In the genomic region with DNA sequence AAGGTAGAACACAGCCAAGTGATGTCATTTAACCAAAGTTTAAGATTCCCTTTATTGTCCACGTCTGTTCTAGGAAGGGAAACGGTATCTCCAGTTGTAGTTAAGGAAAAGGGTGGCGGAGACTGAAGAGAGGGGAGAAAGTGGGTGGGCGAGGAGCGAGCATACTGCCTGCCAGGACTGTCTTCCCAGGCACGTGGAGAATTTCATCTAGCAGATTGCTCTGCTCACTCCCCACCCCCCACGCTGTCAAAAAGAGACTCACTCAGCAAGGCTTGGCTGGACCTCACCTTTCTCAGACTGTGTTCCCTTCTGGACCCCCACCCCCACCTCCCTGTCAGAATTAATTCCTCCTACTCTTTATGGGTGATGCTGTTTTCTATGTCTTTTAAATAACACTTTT, we compare ENCODE assay signal across 7 mouse cellular contexts. TPM values are rescaled to one million over a fixed set of nuclear protein-coding genes. Genes with fewer than 3 reads are reported as not detected.
DNase-seq lines count a peak whose midpoint lies in the region; ATAC-seq and TF ChIP-seq lines count a peak whose summit lies in the region.

No protein-coding gene starts in this region.

- H3K9ac ChIP-seq in lung, embryonic 14.5 days: no peak overlapping the region
- peak overlapping the region; percentile 8; the same call in 1 of the 2 replicates for H3K9ac ChIP-seq in forebrain, embryonic 14.5 days (ENCODE audit: low read length)
- H3K9ac ChIP-seq in limb, embryonic 11.5 days (ENCODE audit: low read length): no peak overlapping the region; the same call in 1 of the 2 replicates

- no peaks in the 10 kb centered on the region for H3K9me3 ChIP-seq in lung, embryonic 14.5 days (ENCODE audit: low read depth, low read length)
- no peaks in the 10 kb centered on the region for H3K9me3 ChIP-seq in forebrain, embryonic 14.5 days (replicated peaks; ENCODE audit: control insufficient read depth, low read length)
- H3K9me3 ChIP-seq in limb, embryonic 11.5 days (ENCODE audit: control insufficient read depth, low read length): no peaks in the 10 kb centered on the region

- 10% methylated on average over 7 of the region's 7 CpGs for WGBS in lung, embryonic 14.5 days
- 22% methylated on average over 7 of the region's 7 CpGs for WGBS in lung, adult 2 months
- WGBS in forebrain, embryonic 14.5 days: 28% methylated on average over 7 of the region's 7 CpGs
- 17% methylated on average over 7 of the region's 7 CpGs for WGBS in limb, embryonic 11.5 days

- DNase-seq in lung, embryonic 14.5 days: peak; percentile 79
- DNase-seq in lung, adult 2 months: no peak
- peak; percentile 40 for DNase-seq in brain, embryonic 14.5 days (ENCODE audit: low read depth)
- DNase-seq in forebrain, embryonic 14.5 days (ENCODE audit: low spot score): peak; percentile 49
- DNase-seq in limb, embryonic 11.5 days (ENCODE audit: low spot score): peak; percentile 36
- DNase-seq in right cerebral cortex, postnatal 36 days (ENCODE audit: low spot score in 2 of 2): peak; percentile 54 to 68

- TF ChIP-seq POLR2A in lung, adult 2 months (IDR thresholded peaks at IDR 0.05; ENCODE audit: borderline replicate concordance, extremely low read depth, low read depth, low read length): no peak
- no peak for TF ChIP-seq POLR2A in brain, embryonic 14.5 days (IDR thresholded peaks at IDR 0.05; ENCODE audit: borderline replicate concordance, extremely low read depth, insufficient read depth, insufficient read length, poor library complexity, severe bottlenecking)

- no peak overlapping the region for H3K4me3 ChIP-seq in lung, embryonic 14.5 days (ENCODE audit: low read depth, low read length)
- no peak overlapping the region for H3K4me3 ChIP-seq in lung, adult 2 months (replicated peaks; ENCODE audit: extremely low read depth, low read depth, low read length)
- H3K4me3 ChIP-seq in forebrain, embryonic 14.5 days (ENCODE audit: low read depth, low read length): no peak overlapping the region; the same call in 1 of the 2 replicates
- no peak overlapping the region for H3K4me3 ChIP-seq in limb, embryonic 11.5 days (ENCODE audit: low read depth, low read length)

- H3K36me3 ChIP-seq in lung, embryonic 14.5 days (ENCODE audit: insufficient read depth): peaks cover 9% of the 10 kb centered on the region; the same call in 1 of the 2 replicates
- no peaks in the 10 kb centered on the region for H3K36me3 ChIP-seq in forebrain, embryonic 14.5 days (ENCODE audit: control insufficient read depth, insufficient read depth, low read length)
- no peaks in the 10 kb centered on the region for H3K36me3 ChIP-seq in limb, embryonic 11.5 days (ENCODE audit: control insufficient read depth, insufficient read depth, low read length)

- H3K27ac ChIP-seq in lung, embryonic 14.5 days (ENCODE audit: low read depth): peak overlapping the region; percentile 98
- H3K27ac ChIP-seq in forebrain, embryonic 14.5 days (ENCODE audit: low read depth, low read length): no peak overlapping the region
- H3K27ac ChIP-seq in limb, embryonic 11.5 days (replicated peaks; ENCODE audit: low read depth, low read length): peak overlapping the region; percentile 99

- H3K27me3 ChIP-seq in lung, embryonic 14.5 days (ENCODE audit: insufficient read depth, low read length): no peaks in the 10 kb centered on the region
- peaks cover 38% of the 10 kb centered on the region for H3K27me3 ChIP-seq in forebrain, embryonic 14.5 days (replicated peaks; ENCODE audit: control insufficient read depth, insufficient read depth, low read length)
- H3K27me3 ChIP-seq in limb, embryonic 11.5 days (ENCODE audit: control insufficient read depth, insufficient read depth, low read length): no peaks in the 10 kb centered on the region

- H3K4me2 ChIP-seq in lung, embryonic 14.5 days: peak overlapping the region; percentile 88
- peak overlapping the region; percentile 93; the same call in 1 of the 2 replicates for H3K4me2 ChIP-seq in forebrain, embryonic 14.5 days (ENCODE audit: low read length)
- H3K4me2 ChIP-seq in limb, embryonic 11.5 days (ENCODE audit: low read depth, severe bottlenecking): peak overlapping the region; percentile 83; the same call in 1 of the 2 replicates

- H3K4me1 ChIP-seq in lung, embryonic 14.5 days (ENCODE audit: insufficient read depth): peaks cover 15% of the 10 kb centered on the region
- H3K4me1 ChIP-seq in lung, adult 2 months (ENCODE audit: control insufficient read depth, insufficient read depth, low read length): peaks cover 17% of the 10 kb centered on the region
- peaks cover 18% of the 10 kb centered on the region for H3K4me1 ChIP-seq in forebrain, embryonic 14.5 days (ENCODE audit: control insufficient read depth, insufficient read depth, low read length)
- H3K4me1 ChIP-seq in limb, embryonic 11.5 days (ENCODE audit: control insufficient read depth, insufficient read depth, low read length): peaks cover 16% of the 10 kb centered on the region

- TF ChIP-seq CTCF in lung, embryonic 14.5 days (IDR thresholded peaks at IDR 0.05; ENCODE audit: low read depth): no peak
- no peak for TF ChIP-seq CTCF in lung, adult 2 months (IDR thresholded peaks at IDR 0.05; ENCODE audit: insufficient read depth, low read length)
- TF ChIP-seq CTCF in brain, embryonic 14.5 days (IDR thresholded peaks at IDR 0.05; ENCODE audit: borderline replicate concordance, extremely low read depth, insufficient read depth, insufficient read length): no peak

- ATAC-seq in lung, embryonic 14.5 days (ENCODE audit: insufficient read depth): no peak
- no peak for ATAC-seq in forebrain, embryonic 14.5 days
- no peak for ATAC-seq in limb, embryonic 11.5 days (ENCODE audit: insufficient number of reproducible peaks, low FRiP score, low TSS enrichment, low read depth)
- no peak for ATAC-seq in activated CD4-positive, CD25-positive, alpha-beta regulatory T cell, adult 4 months

RNA-seq across cellular contexts. Expression of gene Nab2, which starts 0.8 kb away (rescaled TPM):
- polyA plus RNA-seq in lung, embryonic 14.5 days (2014; fragmentation: Nextera tagmentation; extraction: Ambion mirVana): 11.6 and 13.5 TPM in 2 replicates
- 32.8 and 35.1 TPM in 2 replicates for polyA plus RNA-seq in lung, adult 2 months (2012; rRNA removed)
- 7.4 and 8.0 TPM in 2 replicates for polyA plus RNA-seq in brain, embryonic 14.5 days (2012; rRNA removed)
- polyA plus RNA-seq in forebrain, embryonic 14.5 days (2014; fragmentation: Nextera tagmentation; extraction: Ambion mirVana): 1.8 and 1.9 TPM in 2 replicates
- 12.7 and 13.1 TPM in 2 replicates for polyA plus RNA-seq in limb, embryonic 11.5 days (2014; fragmentation: Nextera tagmentation; extraction: Ambion mirVana)
- 10 to 100 TPM in 1 of 2 experiments, 1 to 10 TPM in 1; 7.4 to 10.2 TPM for polyA plus RNA-seq in activated CD4-positive, CD25-positive, alpha-beta regulatory T cell, adult 4 months (2017; shearing (Covaris generic))

RNA-seq across cellular contexts. Expression of gene Nemp1, which starts 2.5 kb away (rescaled TPM):
- polyA plus RNA-seq in lung, embryonic 14.5 days (2014; fragmentation: Nextera tagmentation; extraction: Ambion mirVana): 11.2 and 13.2 TPM in 2 replicates
- 2.7 and 3.6 TPM in 2 replicates for polyA plus RNA-seq in lung, adult 2 months (2012; rRNA removed)
- polyA plus RNA-seq in brain, embryonic 14.5 days (2012; rRNA removed): 6.4 and 10.7 TPM in 2 replicates
- 5.8 TPM in 2 replicates for polyA plus RNA-seq in forebrain, embryonic 14.5 days (2014; fragmentation: Nextera tagmentation; extraction: Ambion mirVana)
- 12.5 and 15.0 TPM in 2 replicates for polyA plus RNA-seq in limb, embryonic 11.5 days (2014; fragmentation: Nextera tagmentation; extraction: Ambion mirVana)
- polyA plus RNA-seq in activated CD4-positive, CD25-positive, alpha-beta regulatory T cell, adult 4 months (2017; shearing (Covaris generic)): 1 to 10 TPM; 4.7 to 5.8 TPM

RNA-seq across cellular contexts. Expression of gene Stat6, which starts 26.4 kb away (rescaled TPM):
- 27.8 and 28.1 TPM in 2 replicates for polyA plus RNA-seq in lung, embryonic 14.5 days (2014; fragmentation: Nextera tagmentation; extraction: Ambion mirVana)
- 92.3 and 123 TPM in 2 replicates for polyA plus RNA-seq in lung, adult 2 months (2012; rRNA removed)
- 5.7 and 7.4 TPM in 2 replicates for polyA plus RNA-seq in brain, embryonic 14.5 days (2012; rRNA removed)
- polyA plus RNA-seq in forebrain, embryonic 14.5 days (2014; fragmentation: Nextera tagmentation; extraction: Ambion mirVana): 3.4 and 3.7 TPM in 2 replicates
- polyA plus RNA-seq in limb, embryonic 11.5 days (2014; fragmentation: Nextera tagmentation; extraction: Ambion mirVana): 5.7 and 7.2 TPM in 2 replicates
- 100 to 1,000 TPM; 119 to 157 TPM for polyA plus RNA-seq in activated CD4-positive, CD25-positive, alpha-beta regulatory T cell, adult 4 months (2017; shearing (Covaris generic))

RNA-seq across cellular contexts. Expression of gene Myo1a, which starts 35.8 kb away (rescaled TPM):
- polyA plus RNA-seq in lung, embryonic 14.5 days (2014; fragmentation: Nextera tagmentation; extraction: Ambion mirVana): 0.23 and 0.28 TPM in 2 replicates
- polyA plus RNA-seq in lung, adult 2 months (2012; rRNA removed): 0.11 and 0.77 TPM in 2 replicates
- 2.0 and 2.6 TPM in 2 replicates for polyA plus RNA-seq in brain, embryonic 14.5 days (2012; rRNA removed)
- 0.67 and 1.3 TPM in 2 replicates for polyA plus RNA-seq in forebrain, embryonic 14.5 days (2014; fragmentation: Nextera tagmentation; extraction: Ambion mirVana)
- polyA plus RNA-seq in limb, embryonic 11.5 days (2014; fragmentation: Nextera tagmentation; extraction: Ambion mirVana): 0.40 and 0.61 TPM in 2 replicates
- not detected for polyA plus RNA-seq in activated CD4-positive, CD25-positive, alpha-beta regulatory T cell, adult 4 months (2017; shearing (Covaris generic))

RNA-seq across cellular contexts. Expression of gene Lrp1, which starts 48.2 kb away (rescaled TPM):
- 68.7 and 73.0 TPM in 2 replicates for polyA plus RNA-seq in lung, embryonic 14.5 days (2014; fragmentation: Nextera tagmentation; extraction: Ambion mirVana)
- 215 and 248 TPM in 2 replicates for polyA plus RNA-seq in lung, adult 2 months (2012; rRNA removed)
- 155 and 269 TPM in 2 replicates for polyA plus RNA-seq in brain, embryonic 14.5 days (2012; rRNA removed)
- 60.2 and 81.2 TPM in 2 replicates for polyA plus RNA-seq in forebrain, embryonic 14.5 days (2014; fragmentation: Nextera tagmentation; extraction: Ambion mirVana)
- 57.6 and 63.2 TPM in 2 replicates for polyA plus RNA-seq in limb, embryonic 11.5 days (2014; fragmentation: Nextera tagmentation; extraction: Ambion mirVana)
- under 1 TPM in 1 of 2 experiments, not detected in 1; 0.57 TPM for polyA plus RNA-seq in activated CD4-positive, CD25-positive, alpha-beta regulatory T cell, adult 4 months (2017; shearing (Covaris generic))
